Mouse (Mus musculus): ENCODE measurements around the gene Chchd6. TPM values are rescaled to one million over a fixed set of nuclear protein-coding genes. Genes with fewer than 3 reads are reported as not detected.

The Chchd6 gene
- total and polyA plus RNA-seq, 3 experiments = 49.5 to 74.7 TPM; not detected in 1

GRCm38 (mm10) chr6:89353101-89353500 is 242.4 kb downstream of the Chchd6 start:
- no peak for DNase-seq (ENCODE audit: low read depth, low spot score)
- Histone ChIP-seq H3K9ac (ENCODE audit: control insufficient read depth, low read depth, low read length, poor library complexity, severe bottlenecking) (no peak overlapping the region), H3K27me3 (ENCODE audit: control insufficient read depth in 1 of 2, insufficient read depth in 2 of 2, low read length in 2 of 2) (no peaks in the 10 kb centered on the region), H3K27ac (ENCODE audit: control insufficient read depth, low read depth, low read length) (no peak overlapping the region), H3K79me2 (ENCODE audit: control insufficient read depth, insufficient read depth, low read length, poor library complexity) (no peaks in the 10 kb centered on the region), H3K9me3 (replicated peaks; ENCODE audit: insufficient read depth, low read length) (no peaks in the 10 kb centered on the region), H3K4me3 (ENCODE audit: control insufficient read depth in 1 of 2, insufficient read depth in 1 of 2, low read depth in 2 of 2, low read length in 2 of 2) (no peak overlapping the region), H3K36me3 (ENCODE audit: control insufficient read depth in 1 of 2, insufficient read depth in 2 of 2, low read length in 2 of 2) (no peaks in the 10 kb centered on the region; a peak in 1 of 4 replicates), H3K4me1 (ENCODE audit: control insufficient read depth in 1 of 2, insufficient read depth in 2 of 2, low read length in 2 of 2) (no peaks in the 10 kb centered on the region)
- no peak for TF ChIP-seq MAX (IDR thresholded peaks at IDR 0.05; ENCODE audit: low read length)
- TF ChIP-seq RAD21 (IDR thresholded peaks at IDR 0.05; ENCODE audit: low read depth, low read length) = no peak

- no peaks in the 10 kb centered on the region for H3K27me3 ChIP-seq (ENCODE audit: control insufficient read depth in 1 of 2, insufficient read depth in 2 of 2, low read length in 2 of 2)
- H3K9ac ChIP-seq (ENCODE audit: control insufficient read depth, low read depth, low read length, poor library complexity, severe bottlenecking) = no peak overlapping the region
- H3K27ac ChIP-seq (ENCODE audit: control insufficient read depth, low read depth, low read length) = no peak overlapping the region
- H3K36me3 ChIP-seq (ENCODE audit: control insufficient read depth in 1 of 2, insufficient read depth in 2 of 2, low read length in 2 of 2) = no peaks in the 10 kb centered on the region; a peak in 1 of 4 replicates
- DNase-seq (ENCODE audit: low read depth, low spot score) = peak; percentile 17
- H3K9me3 ChIP-seq (replicated peaks; ENCODE audit: insufficient read depth, low read length) = no peaks in the 10 kb centered on the region
- H3K4me3 ChIP-seq (ENCODE audit: control insufficient read depth in 1 of 2, insufficient read depth in 1 of 2, low read depth in 2 of 2, low read length in 2 of 2) = no peak overlapping the region
- TF ChIP-seq MYB (IDR thresholded peaks at IDR 0.05; ENCODE audit: low read depth, low read length) (no peak), CTCF (IDR thresholded peaks at IDR 0.05 in 2 of 3, conservative IDR thresholded peaks at IDR 0.05 in 1 of 3; ENCODE audit: control insufficient read depth in 1 of 3, insufficient read depth in 1 of 3, low read depth in 2 of 3, low read length in 3 of 3, poor library complexity in 1 of 3, severe bottlenecking in 1 of 3) (peak in 2 of 3 experiments; percentile 23 to 33; a peak in 2 of 6 replicates), MAFK (IDR thresholded peaks at IDR 0.05; ENCODE audit: borderline replicate concordance, low read depth, low read length) (no peak), MEF2A (IDR thresholded peaks at IDR 0.05; ENCODE audit: extremely low read depth, insufficient replicate concordance, low read depth, low read length, poor library complexity, severe bottlenecking) (no peak), ELF1 (IDR thresholded peaks at IDR 0.05; ENCODE audit: low read depth, low read length) (no peak), USF1 (IDR thresholded peaks at IDR 0.05; ENCODE audit: low read depth, low read length) (no peak), MAZ (IDR thresholded peaks at IDR 0.05; ENCODE audit: low read depth, low read length) (no peak), ZKSCAN1 (IDR thresholded peaks at IDR 0.05; ENCODE audit: low read depth, low read length) (no peak), RAD21 (IDR thresholded peaks at IDR 0.05; ENCODE audit: low read depth, low read length) (no peak), MXI1 (IDR thresholded peaks at IDR 0.05; ENCODE audit: low read depth, low read length) (no peak), SMC3 (IDR thresholded peaks at IDR 0.05; ENCODE audit: low read depth, low read length) (peak; percentile 24; the same call in 1 of the 2 replicates), CHD2 (IDR thresholded peaks at IDR 0.05; ENCODE audit: low read length) (no peak)
- no peaks in the 10 kb centered on the region for H3K4me1 ChIP-seq (ENCODE audit: control insufficient read depth in 1 of 2, insufficient read depth in 2 of 2, low read length in 2 of 2)
- H3K79me2 ChIP-seq (ENCODE audit: control insufficient read depth, insufficient read depth, low read length, poor library complexity) = no peaks in the 10 kb centered on the region
Observed at GRCm38 (mm10) chr6:89351441-89352137, 243.9 kb downstream of the Chchd6 start.

- DNase-seq (ENCODE audit: low read depth, low spot score) = no peak
- Histone ChIP-seq H3K4me1 (ENCODE audit: control insufficient read depth in 1 of 2, insufficient read depth in 2 of 2, low read length in 2 of 2) (no peaks in the 10 kb centered on the region), H3K9ac (ENCODE audit: control insufficient read depth, low read depth, low read length, poor library complexity, severe bottlenecking) (no peak overlapping the region), H3K4me3 (ENCODE audit: control insufficient read depth in 1 of 2, insufficient read depth in 1 of 2, low read depth in 2 of 2, low read length in 2 of 2) (no peak overlapping the region), H3K27me3 (ENCODE audit: control insufficient read depth in 1 of 2, insufficient read depth in 2 of 2, low read length in 2 of 2) (no peaks in the 10 kb centered on the region), H3K9me3 (replicated peaks; ENCODE audit: insufficient read depth, low read length) (no peaks in the 10 kb centered on the region), H3K36me3 (ENCODE audit: control insufficient read depth in 1 of 2, insufficient read depth in 2 of 2, low read length in 2 of 2) (no peaks in the 10 kb centered on the region; a peak in 1 of 4 replicates), H3K27ac (ENCODE audit: control insufficient read depth, low read depth, low read length) (no peak overlapping the region), H3K79me2 (ENCODE audit: control insufficient read depth, insufficient read depth, low read length, poor library complexity) (no peaks in the 10 kb centered on the region)
- TF ChIP-seq BHLHE40 (IDR thresholded peaks at IDR 0.05; ENCODE audit: borderline replicate concordance, low read depth, low read length) (no peak), RAD21 (IDR thresholded peaks at IDR 0.05; ENCODE audit: low read depth, low read length) (no peak), TAL1 (IDR thresholded peaks at IDR 0.05; ENCODE audit: low read length) (no peak), ZC3H11A (IDR thresholded peaks at IDR 0.05; ENCODE audit: low read depth, low read length) (no peak), MYB (IDR thresholded peaks at IDR 0.05; ENCODE audit: low read depth, low read length) (no peak), EP300 (IDR thresholded peaks at IDR 0.05; ENCODE audit: low read depth in 1 of 2, low read length in 2 of 2) (no peak), UBTF (IDR thresholded peaks at IDR 0.05; ENCODE audit: borderline replicate concordance, insufficient read depth, low read depth, low read length) (no peak), ZMIZ1 (IDR thresholded peaks at IDR 0.05; ENCODE audit: low read depth, low read length) (no peak), POLR2A (IDR thresholded peaks at IDR 0.05; ENCODE audit: control insufficient read depth in 1 of 2, insufficient read depth in 1 of 2, low read depth in 1 of 2, low read length in 2 of 2, poor library complexity in 1 of 2) (no peak), MAZ (IDR thresholded peaks at IDR 0.05; ENCODE audit: low read depth, low read length) (no peak), MEF2A (IDR thresholded peaks at IDR 0.05; ENCODE audit: extremely low read depth, insufficient replicate concordance, low read depth, low read length, poor library complexity, severe bottlenecking) (no peak), POLR2AphosphoS5 (IDR thresholded peaks at IDR 0.05; ENCODE audit: borderline replicate concordance, low read depth, low read length) (no peak), USF1 (IDR thresholded peaks at IDR 0.05; ENCODE audit: low read depth, low read length) (no peak), SIN3A (IDR thresholded peaks at IDR 0.05; ENCODE audit: low read length) (no peak), MYC (IDR thresholded peaks at IDR 0.05; ENCODE audit: low read depth, low read length) (no peak), POLR2AphosphoS2 (IDR thresholded peaks at IDR 0.05; ENCODE audit: low read length) (no peak)
Observed at GRCm38 (mm10) chr6:89350520-89350919, 244.9 kb downstream of the Chchd6 start.

All from MEL (cell line).